9 mouse cellular contexts compared by ENCODE assay signal in the genomic region with DNA sequence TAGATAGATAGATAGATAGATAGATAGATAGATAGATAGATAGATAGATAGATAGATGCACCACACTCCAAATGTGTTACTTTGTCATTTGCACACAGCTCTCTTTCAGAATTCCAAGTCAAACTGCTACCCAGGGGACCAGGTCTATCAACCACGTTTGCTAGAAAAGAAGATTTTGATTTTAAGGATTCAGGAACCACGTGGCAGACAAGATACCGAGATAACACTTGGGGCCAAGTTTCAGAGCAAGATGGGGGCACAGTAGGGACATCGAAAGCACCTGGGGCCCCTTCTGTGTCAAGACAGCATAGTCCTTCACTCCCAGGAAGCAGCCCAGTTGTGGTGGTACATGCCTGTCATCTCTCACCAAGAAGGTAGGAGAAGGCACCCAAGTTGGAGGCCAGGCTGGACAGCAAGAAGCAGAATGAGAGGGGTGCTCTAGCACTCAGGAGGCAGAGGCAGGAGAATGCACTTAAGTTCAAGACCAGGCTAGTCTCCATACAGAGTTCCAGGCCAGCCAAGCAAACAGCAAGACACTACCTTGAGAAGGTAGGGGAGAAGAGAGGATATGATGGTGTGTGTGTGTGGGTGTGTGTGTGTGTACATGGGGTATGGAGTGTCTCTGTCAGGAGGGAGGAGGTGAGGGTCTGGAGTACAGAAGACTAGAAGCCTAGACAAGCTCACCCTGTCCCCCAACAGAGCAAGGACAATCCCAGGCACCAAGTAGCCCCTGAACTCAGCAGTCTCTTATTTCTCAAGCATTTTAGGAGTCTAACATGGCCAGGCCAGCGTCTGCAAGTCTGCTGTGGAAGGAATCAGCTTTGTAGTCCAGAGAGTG. TPM values are rescaled to one million over a fixed set of nuclear protein-coding genes. Genes with fewer than 3 reads are reported as not detected.
DNase-seq lines count a peak whose midpoint lies in the region; ATAC-seq and TF ChIP-seq lines count a peak whose summit lies in the region.
"Had no signal": no experiment of that assay in that cellular context is flagged by ENCODE, and none has a peak within 500 bp of the region (broad histone marks: within the 10 kb centered on the region; RNA-seq: fewer than 3 reads in every experiment).

No protein-coding gene starts in this region.

- H3K4me2 ChIP-seq in hindbrain, embryonic 12.5 days (replicated peaks): no peak overlapping the region
- H3K4me2 ChIP-seq in limb, embryonic 12.5 days: no peak overlapping the region

- peak overlapping the region; percentile 71 for H3K27ac ChIP-seq in hindbrain, embryonic 10.5 days
- H3K27ac ChIP-seq in hindbrain, embryonic 12.5 days: no peak overlapping the region
- peak overlapping the region; percentile 81 for H3K27ac ChIP-seq in thymus, adult 2 months (ENCODE audit: control insufficient read depth, insufficient read depth, low read length)
- H3K27ac ChIP-seq in limb, embryonic 12.5 days: peak overlapping the region; percentile 46; the same call in 1 of the 2 replicates

- TF ChIP-seq POLR2A in thymus, adult 2 months (IDR thresholded peaks at IDR 0.05; ENCODE audit: control insufficient read depth, extremely low read depth, insufficient read depth, low read length, poor library complexity): no peak

- H3K4me3 ChIP-seq in hindbrain, embryonic 10.5 days: no peak overlapping the region
- no peak overlapping the region for H3K4me3 ChIP-seq in hindbrain, embryonic 12.5 days
- no peak overlapping the region for H3K4me3 ChIP-seq in thymus, adult 2 months (ENCODE audit: control insufficient read depth, insufficient read depth, low read length)
- H3K4me3 ChIP-seq in limb, embryonic 12.5 days (replicated peaks): no peak overlapping the region

- peaks cover 18% of the 10 kb centered on the region for H3K27me3 ChIP-seq in hindbrain, embryonic 10.5 days (ENCODE audit: insufficient read depth, poor library complexity, severe bottlenecking)
- H3K27me3 ChIP-seq in hindbrain, embryonic 12.5 days: peaks cover 13% of the 10 kb centered on the region; the same call in 1 of the 2 replicates
- no peaks in the 10 kb centered on the region for H3K27me3 ChIP-seq in thymus, adult 2 months (ENCODE audit: control insufficient read depth, insufficient read depth, low read length)
- no peaks in the 10 kb centered on the region for H3K27me3 ChIP-seq in limb, embryonic 12.5 days

- WGBS in hindbrain, embryonic 10.5 days: 78% methylated on average over 5 of the region's 5 CpGs
- 74% methylated on average over 5 of the region's 5 CpGs for WGBS in hindbrain, embryonic 12.5 days
- 10% methylated on average over 5 of the region's 5 CpGs for WGBS in thymus, adult 2 months
- 75% methylated on average over 5 of the region's 5 CpGs for WGBS in limb, embryonic 12.5 days

- no peak for TF ChIP-seq CTCF in thymus, adult 2 months (IDR thresholded peaks at IDR 0.05; ENCODE audit: borderline replicate concordance, control insufficient read depth, extremely low read depth, insufficient read depth, low read length, poor library complexity)

- DNase-seq in hindbrain, embryonic 10.5 days (ENCODE audit: low spot score): no peak
- DNase-seq in thymus, adult 2 months: no peak
- no peak for DNase-seq in thymus, postnatal 0 days (ENCODE audit: low spot score)
- DNase-seq in retina, postnatal 1 day: no peak
- DNase-seq: cerebellum, adult 8-10 months; gastrocnemius, postnatal 14 days had no signal

- no peaks in the 10 kb centered on the region for H3K36me3 ChIP-seq in hindbrain, embryonic 10.5 days
- H3K36me3 ChIP-seq in hindbrain, embryonic 12.5 days: no peaks in the 10 kb centered on the region
- no peaks in the 10 kb centered on the region for H3K36me3 ChIP-seq in thymus, adult 2 months (ENCODE audit: control insufficient read depth, insufficient read depth, low read length)
- no peaks in the 10 kb centered on the region for H3K36me3 ChIP-seq in limb, embryonic 12.5 days

- peaks cover 75% of the 10 kb centered on the region for H3K4me1 ChIP-seq in hindbrain, embryonic 10.5 days (replicated peaks)
- peaks cover 28% of the 10 kb centered on the region for H3K4me1 ChIP-seq in hindbrain, embryonic 12.5 days
- H3K4me1 ChIP-seq in thymus, adult 2 months (replicated peaks; ENCODE audit: control insufficient read depth, insufficient read depth, low read length): peaks cover 81% of the 10 kb centered on the region
- peaks cover 73% of the 10 kb centered on the region for H3K4me1 ChIP-seq in limb, embryonic 12.5 days (replicated peaks)

- H3K9me3 ChIP-seq in hindbrain, embryonic 10.5 days: no peaks in the 10 kb centered on the region
- no peaks in the 10 kb centered on the region for H3K9me3 ChIP-seq in hindbrain, embryonic 12.5 days (replicated peaks)
- H3K9me3 ChIP-seq in limb, embryonic 12.5 days: no peaks in the 10 kb centered on the region

- ATAC-seq in hindbrain, embryonic 12.5 days (ENCODE audit: low FRiP score): no peak
- ATAC-seq in limb, embryonic 12.5 days (ENCODE audit: insufficient number of reproducible peaks, insufficient read depth, low FRiP score, low TSS enrichment, low read depth): no peak
- no peak for ATAC-seq in erythroblast, adult 5-6 weeks (replicated peaks; ENCODE audit: low FRiP score, poor library complexity, severe bottlenecking)

- no peak overlapping the region for H3K9ac ChIP-seq in hindbrain, embryonic 12.5 days
- no peak overlapping the region for H3K9ac ChIP-seq in limb, embryonic 12.5 days (replicated peaks)

RNA-seq across cellular contexts. Expression of gene Zfp36l2, which starts 42.8 kb away (rescaled TPM):
- 9.3 and 9.9 TPM in 2 replicates for polyA plus RNA-seq in hindbrain, embryonic 10.5 days (2016; fragmentation: Nextera tagmentation; extraction: Ambion mirVana)
- polyA plus RNA-seq in hindbrain, embryonic 12.5 days (2016; fragmentation: Nextera tagmentation; extraction: Ambion mirVana): 16.1 TPM in 2 replicates
- polyA plus RNA-seq in thymus, adult 2 months (2012; rRNA removed): 182 and 287 TPM in 2 replicates
- 28.4 and 35.1 TPM in 2 replicates for polyA plus RNA-seq in thymus, postnatal 0 days (2015; fragmentation: Nextera tagmentation; extraction: Ambion mirVana)
- 27.9 and 32.7 TPM in 2 replicates for polyA plus RNA-seq in limb, embryonic 12.5 days (2016; fragmentation: Nextera tagmentation; extraction: Ambion mirVana)
- total RNA-seq in erythroblast, adult 5-6 weeks (2015; ENCODE audit: low replicate concordance): 50.2 and 57.8 TPM in 2 replicates
- 23.0 and 25.8 TPM in 2 replicates for total RNA-seq in erythroblast, adult 5-6 weeks (2017; ENCODE audit: low replicate concordance)
